Mouse (Mus musculus): ENCODE data around the gene Nap1l1. TPM values are rescaled to one million over a fixed set of nuclear protein-coding genes. Genes with fewer than 3 reads are reported as not detected.

Nap1l1 gene
- total and polyA plus RNA-seq, 2 experiments from 2014 or later, result 15.5 to 64.2 TPM

DNA sequence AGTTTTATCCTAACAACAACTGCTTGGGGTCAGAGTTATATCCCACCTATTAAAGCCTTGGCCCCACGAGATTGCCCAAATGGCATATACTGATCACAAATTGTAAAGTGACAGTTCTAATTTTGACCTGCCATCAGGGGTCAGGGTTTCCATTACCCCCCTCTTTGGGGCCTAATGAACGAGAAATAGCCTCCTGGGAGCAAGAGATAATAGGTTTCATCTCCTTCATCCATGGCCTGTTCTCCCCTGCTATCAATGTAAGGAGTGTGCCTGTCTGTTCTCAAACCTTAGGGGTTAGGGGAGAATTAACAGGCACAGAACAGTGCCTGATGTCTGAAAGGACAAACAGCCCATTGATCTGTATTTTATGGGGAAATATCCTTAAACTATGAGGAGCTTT is 7.6 kb upstream of the Nap1l1 start:
- H3K27me3 ChIP-seq (ENCODE audit: control insufficient read depth, insufficient read depth, low read length), result no peaks in the 10 kb centered on the region
- no peak overlapping the region for H3K4me3 ChIP-seq (ENCODE audit: low read depth, low read length)
- no peaks in the 10 kb centered on the region for H3K36me3 ChIP-seq (replicated peaks; ENCODE audit: control insufficient read depth, insufficient read depth, low read length)
- H3K27ac ChIP-seq (ENCODE audit: low read depth), result no peak overlapping the region
- 53% methylated on average over 2 of the region's 2 CpGs for WGBS
- no peak overlapping the region for H3K9ac ChIP-seq (replicated peaks; ENCODE audit: low read depth, low read length)
- H3K4me1 ChIP-seq (ENCODE audit: control insufficient read depth, insufficient read depth), result no peaks in the 10 kb centered on the region
- ATAC-seq (ENCODE audit: insufficient read depth, low read depth) (no peak), DNase-seq (ENCODE audit: low spot score) (no peak)
- no peaks in the 10 kb centered on the region for H3K9me3 ChIP-seq (replicated peaks; ENCODE audit: control insufficient read depth, low read length)
- no peak for TF ChIP-seq EP300 (IDR thresholded peaks at IDR 0.05; ENCODE audit: low read depth)
- no peak for TF ChIP-seq CTCF (IDR thresholded peaks at IDR 0.05; ENCODE audit: low read depth)
- H3K4me2 ChIP-seq (ENCODE audit: low read depth, low read length), result no peak overlapping the region

DNA sequence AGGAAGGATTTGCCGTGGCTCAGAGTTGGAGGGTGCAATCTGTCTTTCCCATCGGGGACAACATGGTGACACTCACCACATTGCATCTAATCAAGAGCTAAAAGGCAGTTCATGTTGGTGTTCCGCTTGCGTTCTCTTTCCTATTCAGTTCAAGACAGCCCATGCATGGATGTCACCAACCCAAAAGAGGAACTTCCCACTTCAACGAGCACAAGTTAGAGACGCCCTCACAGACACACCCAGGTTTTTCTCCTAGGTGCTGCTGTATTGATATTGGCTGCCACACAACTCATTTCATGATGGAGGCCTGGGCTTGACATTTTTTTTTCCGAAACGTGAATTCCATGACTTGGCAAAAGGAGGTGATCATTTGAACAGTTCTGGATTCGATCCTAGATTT is 1.9 kb upstream of the Nap1l1 start:
- H3K4me2 ChIP-seq (ENCODE audit: low read depth, low read length), result no peak overlapping the region
- no peak for TF ChIP-seq CTCF (IDR thresholded peaks at IDR 0.05; ENCODE audit: low read depth)
- no peak for TF ChIP-seq EP300 (IDR thresholded peaks at IDR 0.05; ENCODE audit: low read depth)
- H3K27me3 ChIP-seq (ENCODE audit: control insufficient read depth, insufficient read depth, low read length), result no peaks in the 10 kb centered on the region
- DNase-seq (ENCODE audit: low spot score) (no peak), ATAC-seq (ENCODE audit: insufficient read depth, low read depth) (no peak)
- 80% methylated on average over 9 of the region's 9 CpGs for WGBS
- no peak overlapping the region for H3K4me3 ChIP-seq (ENCODE audit: low read depth, low read length)
- H3K9me3 ChIP-seq (replicated peaks; ENCODE audit: control insufficient read depth, low read length), result no peaks in the 10 kb centered on the region
- no peak overlapping the region for H3K27ac ChIP-seq (ENCODE audit: low read depth)
- H3K4me1 ChIP-seq (ENCODE audit: control insufficient read depth, insufficient read depth), result peaks cover 9% of the 10 kb centered on the region
- H3K36me3 ChIP-seq (replicated peaks; ENCODE audit: control insufficient read depth, insufficient read depth, low read length), result no peaks in the 10 kb centered on the region
- no peak overlapping the region for H3K9ac ChIP-seq (replicated peaks; ENCODE audit: low read depth, low read length)

DNA sequence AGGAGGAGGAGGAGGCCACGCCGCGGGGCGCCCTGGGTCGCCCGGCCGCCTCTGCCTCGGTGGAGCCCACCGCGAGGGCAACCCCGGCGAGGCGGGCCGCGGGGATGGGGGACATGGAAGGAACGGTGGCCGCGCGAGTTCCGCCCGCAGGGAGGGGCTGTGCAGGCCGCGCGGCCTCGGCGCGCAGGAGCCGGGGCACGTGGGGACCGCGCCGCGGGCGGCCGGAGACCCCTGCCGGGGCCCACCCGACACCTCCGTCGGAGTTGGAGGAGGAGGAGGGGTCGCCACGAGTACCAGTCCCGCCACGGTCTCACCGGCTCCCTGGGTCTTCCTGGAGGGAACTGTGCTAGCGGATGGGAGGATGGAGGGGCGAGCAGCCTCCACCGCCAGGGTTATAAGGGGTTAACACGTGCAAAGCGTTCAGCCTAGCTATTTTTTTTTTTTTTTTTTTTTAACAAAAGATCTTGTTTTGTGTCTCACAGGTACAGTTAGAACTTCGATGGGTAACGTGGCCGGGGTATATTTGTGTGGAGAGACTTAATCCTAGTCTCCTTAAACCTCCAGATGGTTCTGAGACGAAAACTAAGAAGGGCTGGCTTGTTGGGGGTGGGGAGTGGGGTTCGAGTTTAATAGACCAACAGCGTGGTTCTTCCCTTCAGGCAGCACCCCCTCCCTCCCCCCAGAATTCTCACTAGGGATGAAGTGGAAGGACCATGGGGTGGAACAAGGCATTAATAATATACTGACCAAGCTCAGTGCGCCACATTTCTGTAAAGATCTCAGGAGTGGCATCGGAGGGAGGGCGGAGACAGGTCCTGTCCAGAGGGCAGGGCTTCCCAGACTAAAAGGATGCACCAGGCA is 718 bp downstream of the Nap1l1 start:
- peak; percentile 69 for ATAC-seq (ENCODE audit: insufficient read depth, low read depth)
- WGBS, result under 1% methylated on average over 51 of the region's 58 CpGs

DNA sequence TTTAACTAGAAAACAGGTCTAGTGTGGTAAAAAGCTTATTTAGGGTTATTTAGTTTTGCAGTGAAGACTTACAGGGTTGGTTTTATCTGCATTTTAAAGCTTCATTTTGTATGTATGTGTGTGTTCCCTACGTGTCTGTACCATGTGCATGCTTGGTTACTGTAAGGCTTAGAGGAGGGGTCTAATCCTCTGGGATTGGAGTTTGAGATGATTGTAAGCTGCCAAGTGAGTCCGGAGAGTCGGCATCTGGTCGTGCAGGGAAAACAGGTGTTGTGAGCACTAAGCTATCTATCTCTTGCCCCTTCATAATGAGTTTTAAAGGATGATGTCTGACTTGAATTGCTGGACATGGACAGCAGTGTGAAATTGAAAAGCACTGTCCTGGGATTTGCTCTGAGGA is 3.3 kb downstream of the Nap1l1 start:
- whole genome bisulfite sequencing, result 44% methylated on average over 4 of the region's 4 CpGs

More for the DNA sequence above, 718 bp downstream of the Nap1l1 start:
- TF ChIP-seq CTCF (IDR thresholded peaks at IDR 0.05; ENCODE audit: low read depth) (no peak), EP300 (IDR thresholded peaks at IDR 0.05; ENCODE audit: low read depth) (no peak)
- H3K4me3 ChIP-seq (ENCODE audit: low read depth, low read length), result peak overlapping the region; percentile 79
- H3K9ac ChIP-seq (replicated peaks; ENCODE audit: low read depth, low read length), result peak overlapping the region; percentile 75
- no peaks in the 10 kb centered on the region for H3K9me3 ChIP-seq (replicated peaks; ENCODE audit: control insufficient read depth, low read length)
- no peaks in the 10 kb centered on the region for H3K36me3 ChIP-seq (replicated peaks; ENCODE audit: control insufficient read depth, insufficient read depth, low read length)
- peak overlapping the region; percentile 91 for H3K4me2 ChIP-seq (ENCODE audit: low read depth, low read length)
- DNase-seq (ENCODE audit: low spot score), result peak; percentile 35
- peaks cover 9% of the 10 kb centered on the region for H3K4me1 ChIP-seq (ENCODE audit: control insufficient read depth, insufficient read depth)
- H3K27me3 ChIP-seq (ENCODE audit: control insufficient read depth, insufficient read depth, low read length), result no peaks in the 10 kb centered on the region
- H3K27ac ChIP-seq (ENCODE audit: low read depth), result peak overlapping the region; percentile 73

DNA sequence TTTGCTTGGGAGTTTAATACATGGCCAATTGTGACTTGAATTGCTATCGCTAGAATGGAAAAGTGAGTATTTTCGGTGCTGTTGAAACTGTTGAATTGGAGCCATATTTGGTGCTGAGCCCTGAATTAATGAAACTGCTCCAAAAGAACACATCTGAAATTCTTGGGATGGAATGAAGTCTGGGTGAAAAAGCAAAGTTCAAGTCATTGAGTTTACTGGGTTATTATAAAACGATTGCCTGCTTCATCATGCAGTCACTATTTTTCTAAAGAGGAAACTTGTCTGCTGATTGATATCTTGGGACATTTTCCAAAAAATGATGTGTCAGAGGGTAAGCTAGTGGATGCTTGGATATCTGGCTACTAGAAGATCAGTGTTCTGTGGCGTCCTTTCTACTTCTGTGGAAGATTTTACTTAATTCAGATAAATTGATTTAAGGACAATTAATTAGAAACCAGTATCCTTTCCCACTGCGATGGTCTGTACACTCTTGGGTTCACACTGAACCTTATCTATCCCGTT is 4.0 kb downstream of the Nap1l1 start:
- peaks cover 9% of the 10 kb centered on the region for H3K4me1 ChIP-seq (ENCODE audit: control insufficient read depth, insufficient read depth)
- DNase-seq (ENCODE audit: low spot score) (no peak), ATAC-seq (ENCODE audit: insufficient read depth, low read depth) (no peak)
- no peak for TF ChIP-seq EP300 (IDR thresholded peaks at IDR 0.05; ENCODE audit: low read depth)
- TF ChIP-seq CTCF (IDR thresholded peaks at IDR 0.05; ENCODE audit: low read depth), result no peak
- no peaks in the 10 kb centered on the region for H3K27me3 ChIP-seq (ENCODE audit: control insufficient read depth, insufficient read depth, low read length)
- no peak overlapping the region for H3K4me3 ChIP-seq (ENCODE audit: low read depth, low read length)
- H3K9ac ChIP-seq (replicated peaks; ENCODE audit: low read depth, low read length), result no peak overlapping the region
- H3K4me2 ChIP-seq (ENCODE audit: low read depth, low read length), result no peak overlapping the region
- H3K36me3 ChIP-seq (replicated peaks; ENCODE audit: control insufficient read depth, insufficient read depth, low read length), result 0 out of 2 replicates have a peak, but pooled peaks cover 7% of the 10 kb centered on the region
- 76% methylated on average over 6 of the region's 6 CpGs for WGBS
- no peak overlapping the region for H3K27ac ChIP-seq (ENCODE audit: low read depth)
- no peaks in the 10 kb centered on the region for H3K9me3 ChIP-seq (replicated peaks; ENCODE audit: control insufficient read depth, low read length)

More for the DNA sequence above, 3.3 kb downstream of the Nap1l1 start:
- Histone ChIP-seq H3K36me3 (replicated peaks; ENCODE audit: control insufficient read depth, insufficient read depth, low read length) (0 out of 2 replicates have a peak, but pooled peaks cover 1% of the 10 kb centered on the region), H3K4me2 (ENCODE audit: low read depth, low read length) (no peak overlapping the region), H3K27ac (ENCODE audit: low read depth) (no peak overlapping the region), H3K4me1 (ENCODE audit: control insufficient read depth, insufficient read depth) (peaks cover 9% of the 10 kb centered on the region), H3K9me3 (replicated peaks; ENCODE audit: control insufficient read depth, low read length) (no peaks in the 10 kb centered on the region), H3K27me3 (ENCODE audit: control insufficient read depth, insufficient read depth, low read length) (no peaks in the 10 kb centered on the region), H3K9ac (replicated peaks; ENCODE audit: low read depth, low read length) (no peak overlapping the region), H3K4me3 (ENCODE audit: low read depth, low read length) (no peak overlapping the region)
- ATAC-seq (ENCODE audit: insufficient read depth, low read depth) (no peak), DNase-seq (ENCODE audit: low spot score) (no peak)
- no peak for TF ChIP-seq EP300 (IDR thresholded peaks at IDR 0.05; ENCODE audit: low read depth)
- TF ChIP-seq CTCF (IDR thresholded peaks at IDR 0.05; ENCODE audit: low read depth), result no peak
